Comparison of ENCODE assay signal across 8 mouse cellular contexts in the genomic region with DNA sequence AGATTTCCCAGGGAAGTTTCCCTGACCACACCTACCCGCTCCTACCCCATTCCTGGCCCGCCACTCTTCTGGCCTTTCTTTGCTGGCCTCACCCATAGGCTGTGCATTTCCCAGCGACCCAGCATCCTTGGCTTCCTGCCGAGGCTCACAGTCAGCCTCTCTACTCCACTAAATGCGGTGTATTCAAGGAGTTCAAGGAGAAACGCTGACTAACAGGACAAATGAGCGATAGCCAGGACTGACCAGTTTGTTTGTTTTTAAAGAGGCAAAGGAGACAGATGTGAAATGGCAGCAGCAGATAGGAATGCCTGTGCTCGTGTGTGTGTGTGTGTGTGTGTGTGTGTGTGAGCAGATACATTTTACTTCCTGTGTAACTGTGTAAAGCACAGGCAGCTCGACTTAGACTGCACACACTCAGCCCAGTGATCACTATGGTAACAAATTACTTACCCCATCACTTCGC. TPM values are rescaled to one million over a fixed set of nuclear protein-coding genes. Genes with fewer than 3 reads are reported as not detected.
DNase-seq lines count a peak whose midpoint lies in the region; ATAC-seq and TF ChIP-seq lines count a peak whose summit lies in the region.

No protein-coding gene starts in this region.

- H3K4me3 ChIP-seq in embryonic facial prominence, embryonic 14.5 days (ENCODE audit: low read depth, low read length): no peak overlapping the region
- H3K4me3 ChIP-seq in hindbrain, postnatal 0 days (ENCODE audit: low read length): no peak overlapping the region

- no peaks in the 10 kb centered on the region for H3K4me1 ChIP-seq in embryonic facial prominence, embryonic 14.5 days (ENCODE audit: control insufficient read depth, insufficient read depth, low read length)
- H3K4me1 ChIP-seq in hindbrain, postnatal 0 days (ENCODE audit: insufficient read depth, low read length): no peaks in the 10 kb centered on the region; the same call in 1 of the 2 replicates

- no peak overlapping the region for H3K4me2 ChIP-seq in embryonic facial prominence, embryonic 14.5 days (ENCODE audit: low read depth, low read length)
- H3K4me2 ChIP-seq in hindbrain, postnatal 0 days (ENCODE audit: low read depth, low read length): 0 out of 2 replicates have a peak overlapping the region, but pooled peaks have one; percentile 7

- no peak for TF ChIP-seq CTCF in hindbrain, postnatal 0 days (IDR thresholded peaks at IDR 0.05; ENCODE audit: low read depth)

- WGBS in embryonic facial prominence, embryonic 14.5 days: 46% methylated on average over 10 of the region's 10 CpGs
- WGBS in hindbrain, postnatal 0 days: 36% methylated on average over 10 of the region's 10 CpGs

- no peak overlapping the region; the same call in 1 of the 2 replicates for H3K27ac ChIP-seq in embryonic facial prominence, embryonic 14.5 days (replicated peaks; ENCODE audit: low read depth, low read length)
- peak overlapping the region; percentile 27; the same call in 1 of the 2 replicates for H3K27ac ChIP-seq in hindbrain, postnatal 0 days

- no peak overlapping the region for H3K9ac ChIP-seq in embryonic facial prominence, embryonic 14.5 days (ENCODE audit: low read depth, low read length)
- no peak overlapping the region for H3K9ac ChIP-seq in hindbrain, postnatal 0 days (replicated peaks; ENCODE audit: low read length)

- H3K36me3 ChIP-seq in embryonic facial prominence, embryonic 14.5 days (ENCODE audit: control insufficient read depth, insufficient read depth, low read length): peaks cover 11% of the 10 kb centered on the region
- H3K36me3 ChIP-seq in hindbrain, postnatal 0 days (ENCODE audit: insufficient read depth, low read length): 0 out of 2 replicates have a peak, but pooled peaks cover 7% of the 10 kb centered on the region

- DNase-seq in 3134 (ENCODE audit: extremely low read depth, insufficient read length, low spot score): peak; percentile 83
- peak; percentile 50 for DNase-seq in 416B (ENCODE audit: low read depth)
- peak; percentile 24 for DNase-seq in embryonic facial prominence, embryonic 14.5 days (ENCODE audit: low spot score)
- peak; percentile 51 for DNase-seq in hindbrain, postnatal 0 days (ENCODE audit: low spot score)
- peak; percentile 72 for DNase-seq in lung, postnatal 36 days
- no peak for DNase-seq in thymus, postnatal 0 days (ENCODE audit: low spot score)
- DNase-seq in urinary bladder, postnatal 4 days (ENCODE audit: low spot score in 2 of 2): no peak
- DNase-seq in layer of hippocampus, postnatal 25 days (ENCODE audit: extremely low spot score in 1 of 2, low spot score in 1 of 2): no peak

- 0 out of 2 replicates have a peak, but pooled peaks have one; percentile 51 for ATAC-seq in embryonic facial prominence, embryonic 14.5 days (ENCODE audit: low read depth)
- ATAC-seq in hindbrain, postnatal 0 days: peak; percentile 58

- H3K9me3 ChIP-seq in embryonic facial prominence, embryonic 14.5 days (ENCODE audit: control insufficient read depth, low read length): no peaks in the 10 kb centered on the region
- no peaks in the 10 kb centered on the region for H3K9me3 ChIP-seq in hindbrain, postnatal 0 days (ENCODE audit: low read length)

- no peaks in the 10 kb centered on the region for H3K27me3 ChIP-seq in embryonic facial prominence, embryonic 14.5 days (replicated peaks; ENCODE audit: control insufficient read depth, insufficient read depth, low read length)
- H3K27me3 ChIP-seq in hindbrain, postnatal 0 days (ENCODE audit: insufficient read depth, low read length): no peaks in the 10 kb centered on the region

RNA-seq across cellular contexts. Expression of a gene that starts 9.3 kb away (rescaled TPM):
- polyA plus RNA-seq in embryonic facial prominence, embryonic 14.5 days (2014; fragmentation: Nextera tagmentation; extraction: Ambion mirVana): 58.5 and 60.1 TPM in 2 replicates
- total RNA-seq in hindbrain, postnatal 0 days (2014; rRNA removed): 67.0 and 69.3 TPM in 2 replicates
- polyA plus RNA-seq in hindbrain, postnatal 0 days (2015; fragmentation: Nextera tagmentation; extraction: Ambion mirVana): 86.6 and 88.6 TPM in 2 replicates
- 20.8 and 24.9 TPM in 2 replicates for polyA plus RNA-seq in thymus, postnatal 0 days (2015; fragmentation: Nextera tagmentation; extraction: Ambion mirVana)
- 100 to 1,000 TPM; 115 to 116 TPM for total RNA-seq in layer of hippocampus, postnatal 25 days (2021)

Comparison
In these comparisons a context has a peak if more than half of its experiments do, and no peak if none do; other contexts are left out.
1. DNase-seq: peak in 3134 (single experiment), 416B (single experiment), embryonic facial prominence, embryonic 14.5 days (single experiment), hindbrain, postnatal 0 days (single experiment) and lung, postnatal 36 days (single experiment); none in thymus, postnatal 0 days (single experiment), urinary bladder, postnatal 4 days (0 of 2) and layer of hippocampus, postnatal 25 days (0 of 2).